Mouse (Mus musculus): ENCODE data around the gene Hist4h4.

DNA sequence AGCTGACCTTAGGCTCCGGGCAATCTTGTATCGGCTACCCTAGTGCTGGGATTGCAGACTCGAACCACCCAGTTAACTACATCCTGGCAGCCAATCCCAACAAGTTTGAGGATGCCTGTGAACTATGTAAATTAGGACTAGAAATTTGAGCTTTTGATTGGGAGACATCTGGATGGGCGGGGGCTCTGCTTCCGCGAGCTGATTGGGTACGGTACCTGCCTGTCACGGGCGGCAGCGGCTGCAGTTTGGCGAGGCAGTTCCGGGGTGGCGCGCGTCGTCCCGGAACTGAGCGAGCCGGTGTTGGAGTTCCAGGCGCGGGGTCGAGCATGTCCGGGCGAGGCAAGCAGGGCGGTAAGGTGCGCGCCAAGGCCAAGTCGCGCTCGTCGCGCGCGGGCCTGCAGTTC lies 3.8 kb upstream of the Hist4h4 start, which contains the start of gene H2afj:
- no peak for TF ChIP-seq CTCF (IDR thresholded peaks at IDR 0.05; ENCODE audit: borderline replicate concordance, insufficient read depth, low read depth, low read length)
- peak; percentile 40; the same call in 1 of the 2 replicates for TF ChIP-seq POLR2A (IDR thresholded peaks at IDR 0.05; ENCODE audit: borderline replicate concordance, insufficient read depth, low read length)

Data from cerebellum, adult 2 months (tissue).